Mouse (Mus musculus) CH12.LX (cell line): ENCODE results near the gene Nfic. TPM values are rescaled to one million over a fixed set of nuclear protein-coding genes. Genes with fewer than 3 reads are reported as not detected.

ENCODE experiments used
- DNase-seq: peaks from one replicate; pipeline ENCODE4 v3.0.0-alpha.2; 2013; ENCODE audit errors: extremely low read depth
- H3K27ac ChIP-seq: 2 replicates; pipeline ENCODE4 v1.5.1; 2012; ENCODE audit warnings: low read depth, mild to moderate bottlenecking, control low read depth, moderate library complexity; ENCODE audit not compliant: insufficient read depth
- H3K27me3 ChIP-seq: replicated peaks from 2 replicates; pipeline ENCODE3; 2012; ENCODE audit warnings: inconsistent platforms
- H3K36me3 ChIP-seq, 2 experiments: replicated peaks in 1 of 2; 2 replicates each; pipeline versions ENCODE3 to v1.6.1; 2012; ENCODE audit warnings: inconsistent platforms in 1 of 2, low read length in 1 of 2, mild to moderate bottlenecking in 1 of 2, mixed read lengths in 1 of 2, moderate library complexity in 1 of 2; ENCODE audit not compliant: control insufficient read depth in 1 of 2, insufficient read depth in 1 of 2
- H3K4me1 ChIP-seq, 2 experiments: 2 replicates each; pipeline ENCODE4 v1.6.1; 2012; ENCODE audit warnings: inconsistent platforms in 1 of 2, moderate library complexity in 1 of 2; ENCODE audit not compliant: insufficient read depth in 2 of 2, control insufficient read depth in 1 of 2
- H3K4me2 ChIP-seq: 2 replicates; pipeline ENCODE4 v1.6.1; 2012; ENCODE audit warnings: low read depth, mild to moderate bottlenecking, control low read depth; ENCODE audit not compliant: poor library complexity, insufficient read depth, severe bottlenecking
- H3K4me3 ChIP-seq, 3 experiments: fragments of 150-350 bp in 1 of 3; sonication (generic) in 1 of 3; replicated peaks in 1 of 3; 2 replicates each; pipeline versions ENCODE3 to v1.5.1; 2011 to 2012; ENCODE audit warnings: low read depth in 2 of 3, low read length in 2 of 3, mild to moderate bottlenecking in 2 of 3, moderate library complexity in 2 of 3, control low read depth in 1 of 3, improper control_type of control experiment in 1 of 3, inconsistent platforms in 1 of 3, mixed read lengths in 1 of 3; ENCODE audit not compliant: poor library complexity in 1 of 3
- H3K79me2 ChIP-seq: replicated peaks from 2 replicates; pipeline ENCODE4 v1.6.1; 2012; ENCODE audit warnings: mild to moderate bottlenecking, moderate library complexity; ENCODE audit not compliant: control insufficient read depth, poor library complexity, insufficient read depth, severe bottlenecking; ENCODE audit errors: extremely low read depth
- H3K9ac ChIP-seq: 2 replicates; pipeline ENCODE4 v1.6.1; 2012; ENCODE audit warnings: low read depth, mild to moderate bottlenecking, control low read depth, moderate library complexity; ENCODE audit not compliant: insufficient read depth
- H3K9me3 ChIP-seq: replicated peaks from 2 replicates; pipeline ENCODE3; 2012; ENCODE audit warnings: low read length, inconsistent platforms, mixed read lengths
- CHD2 ChIP-seq: IDR thresholded peaks from 2 replicates; pipeline ENCODE4 v1.6.1; 2011; ENCODE audit warnings: low read length, improper control_type of control experiment
- E2F4 ChIP-seq: IDR thresholded peaks from 2 replicates; pipeline ENCODE4 v1.6.1; 2011; ENCODE audit warnings: low read depth, low read length, improper control_type of control experiment; ENCODE audit not compliant: insufficient replicate concordance
- ELF1 ChIP-seq: IDR thresholded peaks from 2 replicates; pipeline ENCODE4 v1.6.1; 2014; ENCODE audit warnings: low read depth, mild to moderate bottlenecking, inconsistent platforms, low read length, improper control_type of control experiment
- ETS1 ChIP-seq: conservative IDR thresholded peaks from 2 replicates; pipeline ENCODE4 v1.6.1; 2012; ENCODE audit warnings: low read depth, mild to moderate bottlenecking, inconsistent platforms, low read length, improper control_type of control experiment, moderate library complexity
- KAT2A ChIP-seq: IDR thresholded peaks from 2 replicates; pipeline ENCODE4 v1.6.1; 2012; ENCODE audit warnings: low read length, improper control_type of control experiment, inconsistent platforms; ENCODE audit not compliant: insufficient replicate concordance
- MAFK ChIP-seq: IDR thresholded peaks from 2 replicates; pipeline ENCODE4 v1.6.1; 2011; ENCODE audit warnings: low read length, improper control_type of control experiment; ENCODE audit not compliant: insufficient replicate concordance
- MEF2A ChIP-seq: IDR thresholded peaks from 2 replicates; pipeline ENCODE4 v1.6.1; 2014; ENCODE audit warnings: low read depth, mild to moderate bottlenecking, inconsistent platforms, low read length, improper control_type of control experiment, borderline replicate concordance
- MXI1 ChIP-seq: IDR thresholded peaks from 2 replicates; pipeline ENCODE4 v1.6.1; 2011; ENCODE audit warnings: mild to moderate bottlenecking, low read depth, low read length, improper control_type of control experiment
- POLR2A ChIP-seq: IDR thresholded peaks from 2 replicates; pipeline ENCODE4 v1.6.1; 2011; ENCODE audit warnings: low read depth, mild to moderate bottlenecking, improper control_type of control experiment, low read length
- POLR2AphosphoS2 ChIP-seq: IDR thresholded peaks from 2 replicates; pipeline ENCODE4 v1.6.1; 2011; ENCODE audit warnings: low read depth, low read length, improper control_type of control experiment
- RAD21 ChIP-seq: IDR thresholded peaks from 2 replicates; pipeline ENCODE4 v1.6.1; 2011; ENCODE audit warnings: low read depth, mild to moderate bottlenecking, low read length, improper control_type of control experiment, moderate library complexity
- SIN3A ChIP-seq: IDR thresholded peaks from 2 replicates; pipeline ENCODE4 v1.6.1; 2012; ENCODE audit warnings: low read length, improper control_type of control experiment, inconsistent platforms
- SMC3 ChIP-seq: IDR thresholded peaks from 2 replicates; pipeline ENCODE4 v1.6.1; 2011; ENCODE audit warnings: low read depth, low read length, improper control_type of control experiment
- TBP ChIP-seq: conservative IDR thresholded peaks from 2 replicates; pipeline ENCODE4 v1.6.1; 2011; ENCODE audit warnings: low read depth, low read length, improper control_type of control experiment
- USF1 ChIP-seq: IDR thresholded peaks from 2 replicates; pipeline ENCODE4 v1.6.1; 2014; ENCODE audit warnings: low read depth, mild to moderate bottlenecking, inconsistent platforms, low read length, improper control_type of control experiment
- USF2 ChIP-seq: conservative IDR thresholded peaks from 2 replicates; pipeline ENCODE4 v1.6.1; 2011; ENCODE audit warnings: low read depth, low read length, improper control_type of control experiment
- ZKSCAN1 ChIP-seq: IDR thresholded peaks from 2 replicates; pipeline ENCODE4 v1.6.1; 2012; ENCODE audit warnings: low read depth, inconsistent platforms, low read length, improper control_type of control experiment, borderline replicate concordance
- ZNF384 ChIP-seq: IDR thresholded peaks from 2 replicates; pipeline ENCODE4 v1.6.1; 2012; ENCODE audit warnings: low read depth, low read length, improper control_type of control experiment, inconsistent platforms
- dilution Hi-C: fragments of 300-500 bp; cut with MboI; formaldehyde crosslinking; loops from 2 replicates; pipeline ENCODE4 v1.14.3; 2020; ENCODE audit warnings: low sequenced_read_pairs; ENCODE audit not compliant: extremely low pct_unique_long_range_greater_than_20kb, extremely low pct_ligation_motif_present
- in situ Hi-C: fragments of 300-500 bp; cut with MboI; formaldehyde crosslinking; loops from 3 replicates; pipeline ENCODE4 v1.14.3; 2019; ENCODE audit warnings: low sequenced_read_pairs, low pct_ligation_motif_present, low pct_unique_long_range_greater_than_20kb, mixed read lengths
- polyA plus RNA-seq: library from polyadenylated mRNA; unstranded; fragments of >175 nt; gene quantifications from 2 replicates; pipeline ENCODE4 v1.2.1, GENCODE M21; 2012; ENCODE audit warnings: low read depth; ENCODE audit not compliant: insufficient read length
- total RNA-seq, 2 experiments: library from RNA; depleted of rRNA; stranded (reverse); fragments of 300-350 nt in 1 of 2; fragments of >200 nt in 1 of 2; gene quantifications; 2 replicates each; pipeline ENCODE4 v1.2.3; 2012 to 2014

Nfic gene
- total and polyA plus RNA-seq, 3 experiments: 0.07 to 4.7 (median 4.0) TPM

DNA sequence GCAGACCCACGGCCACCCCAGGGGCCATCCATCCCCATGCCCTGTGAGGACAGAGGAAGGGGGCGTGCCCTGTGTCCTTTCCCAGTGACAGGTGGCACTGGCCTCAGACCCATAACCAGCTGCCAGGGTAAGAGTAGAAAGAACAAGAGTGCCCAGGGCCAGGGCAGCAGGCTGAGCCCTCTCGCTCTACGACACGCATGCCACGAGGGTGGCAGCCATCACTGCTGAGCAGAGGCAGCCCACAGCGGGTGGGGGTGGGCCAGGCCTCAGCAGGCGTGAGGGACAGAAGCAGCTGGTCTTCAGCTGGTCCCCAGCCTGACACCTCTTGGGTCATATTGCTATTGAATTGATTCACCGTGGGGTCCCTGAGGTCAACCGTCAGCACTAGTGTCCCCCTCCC, 31.1 kb upstream of the Nfic start:
- no peak for DNase-seq
- Histone ChIP-seq H3K4me2 (no peak overlapping the region), H3K4me3 (no peak overlapping the region), H3K9ac (no peak overlapping the region), H3K36me3 (peaks cover 49 to 63% of the 10 kb centered on the region in 2 experiments), H3K79me2 (no peaks in the 10 kb centered on the region), H3K27ac (no peak overlapping the region), H3K27me3 (peaks cover 13% of the 10 kb centered on the region), H3K4me1 (peaks cover 3 to 4% of the 10 kb centered on the region in 2 experiments; a peak in 3 of 4 replicates), H3K9me3 (no peaks in the 10 kb centered on the region)
- in situ Hi-C loops: no loop called here
- no peak for TF ChIP-seq CHD2
- TF ChIP-seq RAD21: no peak
- TF ChIP-seq KAT2A: no peak
- TF ChIP-seq ZNF384: no peak
- TF ChIP-seq ZKSCAN1: no peak
- no peak for TF ChIP-seq USF1
- no peak for TF ChIP-seq TBP
- TF ChIP-seq MXI1: no peak
- no peak for TF ChIP-seq SIN3A
- TF ChIP-seq MEF2A: no peak
- TF ChIP-seq USF2: no peak
- no peak for TF ChIP-seq ETS1
- TF ChIP-seq E2F4: no peak
- TF ChIP-seq MAFK: no peak
- no peak for TF ChIP-seq POLR2A
- TF ChIP-seq ELF1: no peak
- dilution Hi-C loops: no loop called here

DNA sequence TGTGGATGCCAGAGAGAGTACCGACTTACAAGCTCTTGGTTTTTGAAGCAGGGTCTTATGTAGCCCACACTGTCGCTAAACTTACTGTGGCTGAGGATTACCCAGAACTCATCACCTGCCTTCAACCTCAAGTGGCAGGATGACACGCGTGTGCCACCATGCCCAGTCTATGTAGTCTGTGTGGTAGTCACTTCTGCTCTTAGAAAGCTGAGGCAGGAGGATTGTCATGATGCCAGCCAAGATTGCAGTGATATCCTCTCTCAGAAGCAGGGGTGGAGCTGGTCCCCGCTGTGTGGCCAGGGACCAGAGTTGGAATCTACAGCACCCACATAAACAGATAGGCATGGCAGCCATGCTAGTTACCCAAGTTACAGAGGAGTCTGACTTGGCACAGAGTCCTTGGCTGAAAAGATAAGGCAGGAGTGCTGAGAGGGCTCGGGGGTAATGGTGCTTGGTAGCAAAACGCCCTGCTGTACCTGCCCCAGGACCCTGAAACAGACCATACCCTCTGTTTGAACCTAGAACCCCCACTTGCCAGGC, 30.1 kb upstream of the Nfic start:
- no peak for DNase-seq
- no peak overlapping the region for H3K4me2 ChIP-seq
- H3K9ac ChIP-seq: no peak overlapping the region
- H3K4me1 ChIP-seq: peaks cover 3 to 4% of the 10 kb centered on the region in 2 experiments; a peak in 3 of 4 replicates
- H3K79me2 ChIP-seq: no peaks in the 10 kb centered on the region
- in situ Hi-C loops: no loop called here
- H3K9me3 ChIP-seq: no peaks in the 10 kb centered on the region
- H3K4me3 ChIP-seq: no peak overlapping the region
- H3K27ac ChIP-seq: no peak overlapping the region
- peaks cover 21% of the 10 kb centered on the region for H3K27me3 ChIP-seq
- H3K36me3 ChIP-seq: peaks cover 40 to 53% of the 10 kb centered on the region in 2 experiments
- TF ChIP-seq POLR2AphosphoS2 (0 out of 2 replicates have a peak, but pooled peaks have one; percentile 19), SMC3 (no peak)
- TF ChIP-seq, all 38 proteins: peak for 1
- dilution Hi-C loops: no loop called here
